Mouse (Mus musculus) T-helper 1 cell (primary cell): ENCODE results near the gene Bmp2k.

ENCODE experiments used
- in situ Hi-C: fragments of 300-600 bp; cut with MboI, MseI; formaldehyde crosslinking; loops from one replicate; pipeline ENCODE4 v1.15.1; 2025; ENCODE audit warnings: high pct_unique_total_duplicates

Gene Bmp2k

DNA sequence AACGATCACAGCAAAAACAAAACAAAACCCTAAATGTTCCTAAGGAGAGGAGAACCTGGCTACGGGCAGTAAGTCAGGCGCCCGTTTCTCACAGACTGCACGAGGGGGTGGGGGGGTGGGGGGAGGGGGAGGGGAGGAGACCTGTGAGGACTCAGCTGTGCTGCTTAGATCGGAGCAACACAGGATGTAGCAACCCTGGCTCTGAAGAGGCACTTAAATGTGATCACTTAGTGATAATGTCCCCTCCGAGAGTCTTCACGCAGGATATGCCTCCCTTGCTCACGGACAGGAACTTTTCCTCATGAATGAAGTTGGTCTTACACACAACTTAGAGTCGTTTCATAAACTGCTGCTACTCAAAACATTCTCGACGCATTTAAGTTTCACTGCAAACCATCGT lies 97.8 kb downstream of the Bmp2k start:
- in situ Hi-C loops, result no loop called here

DNA sequence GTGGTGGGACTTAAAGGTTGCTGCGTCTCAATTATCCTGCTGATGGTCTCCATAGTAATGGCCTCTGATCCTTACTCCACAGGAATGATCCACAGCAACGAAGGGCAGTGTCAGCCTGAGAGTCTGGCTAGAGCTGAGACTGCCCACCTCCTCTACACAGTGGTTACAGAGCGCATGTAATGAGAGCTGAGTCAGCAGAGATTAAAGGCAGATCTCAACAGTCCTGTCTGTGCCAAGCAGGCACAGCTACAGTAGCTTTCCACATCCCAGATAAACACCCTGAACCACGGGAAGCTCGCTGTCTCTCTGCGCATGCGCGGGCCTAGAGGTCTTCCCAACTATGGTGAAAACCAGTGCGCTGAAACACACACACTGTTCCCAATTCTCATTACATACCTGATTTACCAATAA lies 100.1 kb downstream of the Bmp2k start:
- in situ Hi-C loops, result no loop called here

DNA sequence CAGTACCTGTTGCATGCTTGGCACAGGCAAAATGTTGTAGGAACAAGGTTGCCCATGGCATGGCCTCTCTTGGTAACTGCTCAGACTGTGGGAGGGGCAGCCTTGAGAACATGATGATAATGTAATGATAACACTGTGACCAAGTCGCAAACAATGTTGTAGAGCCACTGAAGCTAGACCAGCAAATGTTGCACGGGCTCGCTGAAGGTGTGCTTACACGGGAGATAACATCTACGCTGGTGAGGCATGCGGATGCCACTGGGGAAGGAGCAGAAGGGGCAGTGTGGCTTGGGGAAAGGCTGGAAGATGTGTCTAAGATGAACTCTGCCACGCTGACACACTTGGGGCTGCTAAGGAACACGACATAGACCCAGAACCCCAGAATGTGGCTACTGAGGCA lies 102.5 kb downstream of the Bmp2k start:
- in situ Hi-C loops, result no loop called here

DNA sequence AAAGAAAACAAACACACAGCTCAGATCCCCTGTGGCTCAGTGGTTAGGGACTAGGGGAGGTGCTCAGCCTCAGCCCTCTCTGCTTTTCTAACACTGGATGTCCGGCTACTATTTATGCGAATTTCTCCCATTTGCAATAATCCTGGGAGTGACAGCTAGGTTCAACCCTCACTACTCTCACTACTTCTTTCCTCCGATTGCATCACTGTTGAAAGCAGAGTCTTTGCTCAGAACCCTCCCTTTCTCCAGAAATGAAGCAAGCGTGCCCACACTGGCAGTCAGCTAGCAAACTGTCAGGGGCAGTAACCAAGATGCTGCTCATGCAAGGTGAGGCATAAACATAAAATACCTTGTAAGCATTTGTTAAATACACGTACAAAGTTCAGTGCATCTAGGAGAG lies 110.8 kb downstream of the Bmp2k start:
- in situ Hi-C loops, result no loop called here

DNA sequence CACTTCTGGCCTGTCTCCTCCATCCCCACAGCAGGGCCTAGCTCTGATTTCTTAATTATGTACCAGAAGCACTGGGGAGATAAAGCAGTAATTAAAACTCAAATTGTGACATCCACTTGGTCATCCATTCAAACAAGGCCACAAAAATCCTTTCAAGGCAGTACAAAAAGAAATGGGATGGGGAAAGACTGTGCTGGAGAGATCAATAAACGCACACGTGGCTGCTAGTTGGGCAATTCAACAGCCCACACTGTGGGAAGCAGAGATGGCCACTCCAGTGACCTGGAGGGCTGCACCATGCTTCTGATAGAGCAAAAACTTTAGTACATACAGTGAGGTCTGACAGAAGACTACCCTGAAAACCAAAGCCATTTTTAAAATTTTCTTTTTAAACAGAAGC lies 112.6 kb downstream of the Bmp2k start:
- in situ Hi-C loops, result no loop called here

DNA sequence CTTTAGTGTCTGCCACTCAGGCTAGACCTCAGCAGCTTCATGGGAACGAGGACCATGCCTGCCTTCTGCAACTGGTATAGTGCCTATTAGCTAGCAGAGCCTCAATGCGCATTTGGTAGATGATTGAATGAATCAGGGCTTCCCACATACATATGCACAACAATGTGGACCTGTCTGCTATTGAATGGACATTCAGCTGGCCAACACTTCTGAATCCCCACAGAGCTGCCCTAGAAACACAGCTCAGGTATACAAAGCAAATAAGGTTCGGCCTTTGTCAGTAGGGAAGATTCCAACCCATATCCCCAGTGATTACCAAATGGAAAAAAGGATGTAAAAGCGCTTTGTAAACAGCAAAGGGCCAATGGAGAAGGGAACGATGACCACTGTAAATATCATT lies 113.2 kb downstream of the Bmp2k start:
- in situ Hi-C loops, result no loop called here

DNA sequence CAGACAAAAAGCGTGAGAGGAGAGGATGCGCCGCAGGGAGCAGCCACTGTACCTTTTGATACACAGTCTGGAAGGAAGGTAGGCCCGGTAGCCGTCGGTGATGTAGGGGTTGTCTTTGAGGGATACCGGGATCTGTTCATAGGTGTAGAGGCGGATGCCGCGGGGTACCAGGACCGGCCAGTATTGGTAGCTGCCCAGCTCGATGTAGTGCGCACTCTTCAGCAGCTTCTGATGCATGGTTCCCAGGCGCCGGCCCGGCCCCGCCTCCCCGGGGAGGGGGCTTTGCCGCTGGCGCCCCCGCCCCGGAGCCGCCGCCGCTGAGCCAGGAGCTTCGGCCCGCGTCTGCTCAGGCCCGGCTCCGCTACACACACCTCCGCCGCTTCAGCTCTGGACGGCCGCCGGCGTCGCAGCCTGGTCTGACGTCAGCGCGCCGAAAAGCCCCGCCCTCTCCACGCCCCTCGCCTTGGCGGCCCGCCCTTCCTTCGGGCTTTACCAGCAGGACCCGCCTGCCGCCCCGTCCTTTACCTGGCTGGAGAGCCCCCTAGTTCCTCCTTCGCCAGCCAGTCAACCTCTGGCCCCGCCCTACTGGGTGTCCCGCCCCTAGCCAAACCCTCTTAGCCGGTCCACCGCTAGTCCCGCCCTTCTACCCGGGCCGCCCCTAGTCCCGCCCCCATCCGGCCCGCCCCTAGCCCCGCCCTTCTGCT lies 113.9 kb downstream of the Bmp2k start, which contains the start of gene Paqr3:
TSS of gene Paqr3 (minus strand) at position 390 of the 704 bp plus-strand sequence.
- in situ Hi-C loops, result no loop called here

DNA sequence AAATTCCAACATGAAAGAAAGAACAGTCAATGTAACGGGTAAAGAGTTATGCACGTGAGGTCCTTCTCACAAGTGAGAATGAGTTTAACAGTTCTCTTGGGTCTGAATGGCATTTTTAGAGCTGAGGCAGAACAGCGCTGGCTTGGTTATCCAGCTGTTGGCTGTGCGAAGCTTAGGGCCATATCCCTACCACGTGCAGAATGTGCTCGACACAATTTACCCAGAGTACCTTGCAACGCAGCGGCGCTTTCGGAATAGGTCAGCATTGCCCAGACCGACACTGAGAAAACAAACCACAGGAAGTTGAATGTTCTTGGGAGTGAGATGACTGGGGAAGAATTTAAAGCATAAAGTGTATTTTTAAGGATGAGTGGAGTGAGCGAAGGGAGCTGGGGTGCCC lies 127.5 kb downstream of the Bmp2k start:
- in situ Hi-C loops, result loop anchor here (5.0 to 10.0 kb wide), 2 partner anchors 1040 to 1072 kb away; partner anchors contain the start of gene Prdm8

DNA sequence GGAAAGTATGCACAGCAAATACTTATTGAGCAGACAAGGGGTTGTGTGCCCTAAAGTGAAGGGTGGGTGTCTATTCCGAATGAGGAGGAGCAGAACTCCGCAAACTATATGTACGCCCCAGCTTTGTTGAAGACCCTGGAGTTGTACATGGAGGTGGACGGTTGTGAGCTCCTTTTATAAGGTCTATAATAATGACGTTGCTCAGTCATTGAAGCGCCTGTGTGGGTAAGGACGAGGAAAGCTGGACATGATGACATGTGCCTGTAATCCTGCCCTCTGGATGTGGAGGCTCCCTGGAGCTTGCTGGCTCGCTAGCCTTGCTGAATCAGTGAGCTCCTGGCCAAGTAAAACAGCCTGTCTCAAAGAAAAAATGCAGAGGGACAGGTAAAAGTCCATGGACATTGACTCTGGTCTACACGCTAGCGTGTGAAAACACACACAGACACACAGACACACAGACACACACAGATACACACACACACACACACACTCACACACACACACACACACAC lies 128.0 kb downstream of the Bmp2k start:
- in situ Hi-C loops, result loop anchor here (10.0 kb wide), 1 partner anchor 1039 kb away; the partner anchor contains the start of gene Prdm8

DNA sequence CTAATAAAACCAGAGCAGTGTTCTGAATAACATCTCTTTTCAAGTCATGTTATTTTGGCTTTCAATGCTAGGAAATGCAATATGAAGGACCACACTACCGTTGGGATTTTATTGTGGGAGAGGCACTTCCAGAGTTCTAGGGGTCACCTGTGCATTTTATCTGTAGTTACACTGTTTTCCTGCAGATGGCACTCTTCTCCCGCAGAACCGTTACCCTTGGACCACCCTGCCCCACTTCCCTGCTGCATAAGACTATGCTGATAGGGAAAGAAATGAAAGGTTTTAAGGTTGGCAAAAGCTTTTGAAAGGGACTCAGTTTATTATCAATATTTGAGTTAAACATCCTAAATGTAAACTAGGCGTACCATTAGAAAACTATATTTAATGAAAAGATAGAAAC lies 128.5 kb downstream of the Bmp2k start:
- in situ Hi-C loops, result loop anchor here (10.0 kb wide), 1 partner anchor 1039 kb away; the partner anchor contains the start of gene Prdm8

DNA sequence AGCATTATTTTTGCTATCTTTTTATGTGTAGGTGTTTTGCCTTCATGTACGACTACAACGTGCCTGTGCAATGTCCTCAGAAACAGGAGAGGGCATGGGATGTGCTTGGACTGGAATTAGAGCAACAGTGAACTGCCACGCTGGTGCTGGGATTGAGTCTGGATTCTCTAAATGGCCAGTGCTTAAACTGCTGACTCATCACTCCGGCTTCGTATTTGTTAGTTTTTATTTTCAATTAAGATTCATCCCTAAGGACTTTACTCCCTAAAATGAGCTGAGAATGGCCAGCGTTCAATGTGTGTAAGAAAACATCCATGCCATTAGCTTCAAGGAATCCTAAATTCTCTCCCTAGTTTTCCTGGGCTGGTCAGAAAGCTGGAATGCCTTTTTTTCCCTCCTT lies 129.8 kb downstream of the Bmp2k start:
- in situ Hi-C loops, result loop anchor here (10.0 kb wide), 1 partner anchor 1038 kb away; the partner anchor contains the start of gene Prdm8

DNA sequence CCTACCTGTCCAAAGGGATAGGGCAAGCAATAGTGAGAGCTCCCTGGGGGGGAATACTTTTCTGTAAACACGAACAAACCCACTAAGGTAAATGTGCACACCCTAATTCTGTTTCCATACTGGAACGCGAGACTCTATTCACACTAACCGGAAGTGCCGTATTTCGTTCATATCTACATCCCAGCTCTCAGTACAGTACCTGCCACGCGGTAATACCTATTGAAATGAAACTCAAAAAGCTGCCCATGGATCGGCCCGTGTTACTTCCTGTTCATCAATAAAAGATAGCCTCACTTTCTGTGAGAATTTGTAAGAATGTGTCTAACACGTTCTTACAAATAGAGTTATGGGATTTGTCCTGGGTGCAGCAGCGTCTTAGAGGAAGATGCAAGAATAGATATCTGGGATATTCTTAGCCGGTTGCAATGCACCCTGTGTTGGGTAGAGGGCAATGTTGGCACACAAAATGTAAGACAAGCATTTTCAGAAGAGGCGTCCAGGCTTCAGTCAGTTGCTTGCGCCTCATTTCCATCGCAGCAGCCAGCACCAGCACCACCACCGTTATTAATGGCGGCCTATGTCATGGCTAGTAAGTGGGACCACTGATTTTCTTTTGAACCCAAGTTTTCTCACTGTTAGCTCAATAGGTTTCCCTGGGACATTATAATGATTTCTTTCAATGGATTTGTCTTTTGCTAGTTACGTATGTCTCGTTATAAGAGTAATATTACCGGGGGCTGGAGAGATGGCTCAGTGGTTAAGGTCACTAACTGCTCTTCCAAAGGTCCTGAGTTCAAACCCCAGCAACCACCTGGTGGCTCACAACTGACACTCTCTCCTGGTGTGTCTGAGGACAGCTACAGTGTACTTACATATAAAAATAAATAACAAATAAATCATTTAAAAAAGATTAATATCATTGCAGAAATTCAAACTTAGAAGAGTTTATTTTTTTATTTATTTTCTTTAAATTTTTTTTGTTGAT lies 131.0 kb downstream of the Bmp2k start:
- in situ Hi-C loops, result loop anchor here (10.0 kb wide), 1 partner anchor 1036 kb away; the partner anchor contains the start of gene Prdm8

DNA sequence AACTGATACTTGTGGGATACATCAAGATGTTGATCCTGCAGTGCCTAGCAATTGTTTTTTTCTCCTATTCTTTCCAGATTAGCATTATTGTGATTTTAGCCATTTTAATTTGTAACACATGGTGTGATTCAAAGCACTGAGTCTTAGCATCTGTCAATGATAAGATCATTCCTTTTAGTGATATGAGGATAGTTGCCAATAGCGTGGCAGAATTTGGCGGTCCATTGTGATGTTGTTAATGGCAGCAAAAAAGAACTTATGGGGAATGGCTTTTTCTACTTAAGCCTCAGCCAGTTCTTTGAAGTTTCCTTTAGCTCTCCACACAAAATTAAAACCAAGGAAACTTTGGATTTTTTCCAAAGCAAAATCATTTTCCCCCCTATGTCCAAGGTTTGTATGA lies 132.1 kb downstream of the Bmp2k start:
- in situ Hi-C loops, result loop anchor here (10.0 kb wide), 1 partner anchor 1035 kb away; the partner anchor contains the start of gene Prdm8

DNA sequence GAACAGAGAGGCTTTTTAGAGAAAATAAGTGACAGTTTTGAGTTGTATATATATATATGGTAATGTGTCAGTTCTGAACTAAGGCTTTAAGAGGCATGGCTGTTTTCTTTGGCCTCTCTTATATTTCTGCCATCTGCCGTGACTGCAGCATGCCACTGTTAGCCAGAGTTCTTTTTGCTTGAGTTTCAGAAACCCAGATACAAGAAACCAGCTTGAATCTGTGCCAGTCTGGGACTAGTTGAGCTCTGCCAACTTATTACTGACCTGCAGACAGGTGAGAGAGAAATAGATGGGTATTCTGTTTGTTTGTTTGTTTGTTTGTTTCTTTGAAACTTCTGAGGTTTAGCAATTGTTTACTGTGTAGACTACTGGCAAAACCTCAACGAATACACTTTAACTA lies 137.8 kb downstream of the Bmp2k start:
- in situ Hi-C loops, result no loop called here
